Mouse (Mus musculus): ENCODE results near the gene Olfr172. TPM values are rescaled to one million over a fixed set of nuclear protein-coding genes. Genes with fewer than 3 reads are reported as not detected.

Gene Olfr172
- not detected for total RNA-seq (2021)
- long read RNA-seq, experiment 1 = 0 reads
- long read RNA-seq, experiment 2 = 0 reads

GRCm38 (mm10) chr16:58763076-58763475, at the start of gene Olfr172:
TSS of gene Olfr172 (minus strand) at chr16:58763176.
- no peak for DNase-seq (ENCODE audit: extremely low spot score in 1 of 2, low spot score in 2 of 2)
- no peak within 1 kb of the TSS for H3K4me3 ChIP-seq
- H3K27ac ChIP-seq = no peak within 1 kb of the TSS
- intact Hi-C loops (cut with DNase I) = no loop called here
- TF ChIP-seq CTCF (IDR thresholded peaks at IDR 0.05) = no peak

DNA sequence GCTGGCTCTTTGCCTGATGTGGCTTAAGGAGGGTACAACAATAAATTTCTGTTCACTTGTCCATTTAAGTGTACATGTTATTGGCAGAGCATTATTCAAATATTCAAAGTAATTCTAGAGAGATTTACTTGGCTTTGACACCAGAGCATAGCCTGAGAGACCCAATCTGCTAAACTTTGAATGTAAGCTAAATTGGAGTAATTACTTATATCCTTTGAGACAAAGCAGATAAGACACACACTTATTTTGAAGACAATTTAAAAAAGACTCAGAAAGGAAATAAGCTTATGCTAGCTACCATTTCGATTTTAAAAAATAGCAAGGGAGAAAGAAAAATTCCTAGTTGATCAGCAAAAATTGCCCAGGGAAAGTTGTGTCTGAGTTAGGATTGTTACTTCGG, 37.2 kb upstream of the Olfr172 start, which contains the start of gene Olfr173:
Olfr173 (minus strand) TSS at position 101 of the 400 bp plus-strand sequence.
- H3K4me3 ChIP-seq = no peak within 1 kb of the TSS
- no peak for TF ChIP-seq CTCF (IDR thresholded peaks at IDR 0.05)
- no peak for DNase-seq (ENCODE audit: extremely low spot score in 1 of 2, low spot score in 2 of 2)
- intact Hi-C loops (cut with DNase I) = loop anchor here (10.0 kb wide), 1 partner anchor 595 kb away; no protein-coding TSS in a partner anchor
- no peak within 1 kb of the TSS for H3K27ac ChIP-seq

GRCm38 (mm10) chr16:58756191-58756590, 6.8 kb downstream of the Olfr172 start:
- intact Hi-C loops (cut with DNase I) = no loop called here
- DNase-seq (ENCODE audit: extremely low spot score in 1 of 2, low spot score in 2 of 2) = no peak
- Histone ChIP-seq H3K27ac (no peak overlapping the region), H3K4me3 (no peak overlapping the region)
- TF ChIP-seq CTCF (IDR thresholded peaks at IDR 0.05) = no peak

- Histone ChIP-seq H3K27ac (no peak overlapping the region), H3K4me3 (no peak overlapping the region)
- peak; percentile 56 for TF ChIP-seq CTCF (IDR thresholded peaks at IDR 0.05)
- intact Hi-C loops (cut with DNase I) = no loop called here
- no peak for DNase-seq (ENCODE audit: extremely low spot score in 1 of 2, low spot score in 2 of 2)
Observed at GRCm38 (mm10) chr16:58751314-58751713, 11.7 kb downstream of the Olfr172 start.

DNA sequence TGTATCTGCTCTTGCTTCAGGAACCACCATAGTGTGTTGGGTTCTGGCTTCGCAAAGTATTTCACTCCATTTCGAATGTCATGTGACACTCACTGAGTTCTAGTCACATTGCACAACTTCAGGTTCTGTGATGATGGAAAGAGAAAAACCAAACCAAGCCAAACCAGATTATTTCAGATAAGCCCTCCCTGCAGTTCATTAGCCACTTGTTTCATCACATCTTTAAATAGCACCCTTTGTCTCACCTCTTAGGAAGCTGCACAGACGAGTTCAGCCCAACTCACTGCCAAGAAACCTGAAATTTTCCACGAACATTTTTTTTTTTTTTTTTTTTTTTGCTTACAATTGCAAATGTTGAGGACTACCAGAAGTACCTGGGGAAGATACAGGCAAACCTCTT, 16.3 kb downstream of the Olfr172 start:
- intact Hi-C loops (cut with DNase I) = no loop called here
- no peak for TF ChIP-seq CTCF (IDR thresholded peaks at IDR 0.05)

GRCm38 (mm10) chr16:58740751-58741150, 22.2 kb downstream of the Olfr172 start:
- DNase-seq (ENCODE audit: extremely low spot score in 1 of 2, low spot score in 2 of 2) = no peak
- intact Hi-C loops (cut with DNase I) = no loop called here
- TF ChIP-seq CTCF (IDR thresholded peaks at IDR 0.05) = no peak

More for the DNA sequence above, 16.3 kb downstream of the Olfr172 start:
- Histone ChIP-seq H3K4me3 (no peak overlapping the region), H3K27ac (no peak overlapping the region)
- DNase-seq (ENCODE audit: extremely low spot score in 1 of 2, low spot score in 2 of 2) = no peak

DNA sequence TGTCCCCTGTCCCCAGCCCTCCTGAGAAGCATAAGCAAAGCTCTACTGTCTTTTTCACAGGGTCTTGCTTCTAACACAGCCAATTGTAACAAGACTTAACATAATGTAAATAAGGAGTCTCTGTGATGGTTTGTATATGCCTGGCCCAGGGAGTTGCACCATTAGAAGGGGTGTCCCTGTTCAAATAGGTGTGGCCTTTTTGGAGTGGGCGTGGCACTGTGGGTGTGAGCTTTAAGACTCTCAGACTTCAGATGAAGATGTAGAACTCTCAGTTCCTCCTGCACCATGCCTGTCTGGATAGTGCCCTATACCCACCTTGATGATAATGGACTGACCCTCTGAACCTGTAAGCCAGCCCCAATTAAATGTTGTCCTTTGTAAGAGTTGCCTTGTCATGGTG, 24.2 kb downstream of the Olfr172 start:
- Histone ChIP-seq H3K4me3 (no peak overlapping the region), H3K27ac (no peak overlapping the region)
- TF ChIP-seq CTCF (IDR thresholded peaks at IDR 0.05) = no peak
- intact Hi-C loops (cut with DNase I) = no loop called here
- DNase-seq (ENCODE audit: extremely low spot score in 1 of 2, low spot score in 2 of 2) = no peak

More at GRCm38 (mm10) chr16:58740751-58741150, 22.2 kb downstream of the Olfr172 start:
- no peak overlapping the region for H3K4me3 ChIP-seq
- no peak overlapping the region for H3K27ac ChIP-seq

- no peak for DNase-seq (ENCODE audit: extremely low spot score in 1 of 2, low spot score in 2 of 2)
- Histone ChIP-seq H3K4me3 (no peak overlapping the region), H3K27ac (no peak overlapping the region)
- peak; percentile 38 for TF ChIP-seq CTCF (IDR thresholded peaks at IDR 0.05)
- intact Hi-C loops (cut with DNase I) = no loop called here
Observed at GRCm38 (mm10) chr16:58738205-58738604, 24.8 kb downstream of the Olfr172 start.

DNA sequence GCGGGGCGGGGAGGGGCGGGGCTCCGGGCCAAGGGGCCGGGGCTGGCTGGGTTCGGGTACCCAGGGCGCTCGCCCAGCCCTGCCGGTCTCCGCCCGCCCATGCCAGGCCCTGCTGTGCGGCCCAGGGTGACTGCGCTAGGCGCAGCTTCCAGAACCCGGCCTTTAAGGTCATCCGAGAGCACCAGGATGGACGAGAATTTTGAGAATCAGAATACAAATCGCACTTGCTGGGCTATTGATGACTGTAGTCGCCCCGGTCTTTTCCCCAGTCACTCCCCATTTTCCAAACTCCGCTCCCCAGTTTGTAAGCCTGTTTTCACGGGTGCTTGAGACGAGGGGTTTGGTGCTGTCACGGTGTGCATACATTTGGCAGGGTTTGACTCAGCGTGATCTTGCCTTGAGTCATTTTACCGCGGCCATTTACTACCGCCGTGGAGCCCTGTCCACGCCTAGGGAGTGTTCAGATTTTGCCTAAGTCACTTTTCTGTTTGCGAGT, 34.8 kb downstream of the Olfr172 start:
- DNase-seq (ENCODE audit: extremely low spot score in 1 of 2, low spot score in 2 of 2) = no peak
- intact Hi-C loops (cut with DNase I) = loop anchor here (5.0 kb wide), 2 partner anchors 206 to 321 kb away; partner anchors contain the start of genes Dcbld2 and St3gal6
- no peak for TF ChIP-seq CTCF (IDR thresholded peaks at IDR 0.05)
- H3K4me3 ChIP-seq = peak overlapping the region; percentile 91
- H3K27ac ChIP-seq = peak overlapping the region; percentile 86

- Histone ChIP-seq H3K27ac (peak within 1 kb of the TSS; percentile 86), H3K4me3 (peak within 1 kb of the TSS; percentile 91)
- DNase-seq (ENCODE audit: extremely low spot score in 1 of 2, low spot score in 2 of 2) = peak; percentile 93 to 94
- intact Hi-C loops (cut with DNase I) = loop anchor here (1.0 to 5.0 kb wide), 4 partner anchors 21 to 320 kb away; partner anchors contain the start of genes Cpox, Dcbld2 and St3gal6
- TF ChIP-seq CTCF (IDR thresholded peaks at IDR 0.05) = no peak
Observed at GRCm38 (mm10) chr16:58727477-58728131, 35.4 kb downstream of the Olfr172 start, which contains the start of gene Cldnd1. TSS of gene Cldnd1 (plus strand) at chr16:58727910.

DNA sequence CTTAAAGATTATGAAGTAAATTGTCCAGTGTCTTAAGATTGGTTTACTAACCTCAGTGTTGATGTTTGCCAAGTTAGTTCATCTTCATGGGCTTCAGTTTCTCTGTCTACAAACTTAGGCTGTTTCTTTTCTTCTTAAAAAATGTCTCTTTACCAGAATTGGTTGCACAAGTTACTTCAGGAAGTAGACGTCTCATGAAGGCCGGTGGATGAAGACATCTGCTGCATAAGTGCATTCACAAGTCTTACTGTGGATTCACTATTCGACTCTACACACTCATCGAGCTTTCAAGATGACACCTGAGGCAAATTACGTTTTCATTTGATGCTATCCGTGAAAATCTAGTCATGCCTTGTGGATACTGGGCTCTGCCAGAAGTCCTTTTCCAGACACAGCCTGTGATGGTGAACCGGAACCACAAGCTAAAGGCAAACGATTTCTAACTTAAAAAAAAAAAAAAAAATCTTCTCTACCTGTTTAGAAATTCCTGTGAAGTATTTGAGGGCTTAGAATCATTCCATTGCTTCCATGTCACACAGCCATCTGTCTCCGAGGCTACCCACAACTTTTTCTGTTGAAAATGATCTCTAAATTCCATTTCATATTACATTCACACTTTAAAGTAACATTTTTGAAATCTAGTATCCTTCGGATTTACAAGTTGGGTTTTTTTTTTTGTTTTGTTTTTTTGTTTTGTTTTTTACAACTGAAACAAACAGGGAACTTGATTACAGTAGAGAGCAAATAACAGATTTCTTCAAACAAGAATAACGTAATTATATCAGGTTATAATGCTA, 36.1 kb downstream of the Olfr172 start:
- TF ChIP-seq CTCF (IDR thresholded peaks at IDR 0.05) = no peak
- peak overlapping the region; percentile 91 for H3K4me3 ChIP-seq
- intact Hi-C loops (cut with DNase I) = loop anchor here (1.0 to 5.0 kb wide), 4 partner anchors 20 to 320 kb away; partner anchors contain the start of genes Cpox, Dcbld2 and St3gal6
- no peak for DNase-seq (ENCODE audit: extremely low spot score in 1 of 2, low spot score in 2 of 2)
- no peak overlapping the region; the same call in 1 of the 2 replicates for H3K27ac ChIP-seq

DNA sequence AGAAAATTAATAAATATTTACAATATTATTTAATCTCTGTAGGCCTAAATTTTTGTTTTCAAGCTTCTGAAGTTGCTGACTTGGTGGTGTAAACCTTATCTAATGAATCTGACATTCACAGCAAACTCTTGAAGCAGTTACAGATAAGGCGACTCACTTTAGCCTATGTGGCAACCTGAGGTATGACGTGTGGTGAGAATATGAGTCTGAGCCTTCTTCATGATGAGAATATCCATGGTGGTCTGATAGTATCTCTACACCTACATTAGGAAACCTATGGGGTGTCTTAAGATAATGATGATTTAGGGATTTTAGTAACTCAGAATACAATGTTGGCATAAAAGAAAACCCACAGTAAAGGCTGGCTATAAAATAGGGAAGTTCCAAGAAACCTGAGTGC, 40.7 kb downstream of the Olfr172 start:
- TF ChIP-seq CTCF (IDR thresholded peaks at IDR 0.05) = no peak
- intact Hi-C loops (cut with DNase I) = no loop called here
- H3K4me3 ChIP-seq = no peak overlapping the region

More for the DNA sequence above, 40.7 kb downstream of the Olfr172 start:
- no peak overlapping the region for H3K27ac ChIP-seq
- DNase-seq (ENCODE audit: extremely low spot score in 1 of 2, low spot score in 2 of 2) = no peak
